Mouse (Mus musculus): ENCODE data around the gene 6030408B16Rik. TPM values are rescaled to one million over a fixed set of nuclear protein-coding genes. Genes with fewer than 3 reads are reported as not detected.

The 6030408B16Rik gene
- polyA plus RNA-seq, 1 experiment from 2014 or later = 4.7 TPM

DNA sequence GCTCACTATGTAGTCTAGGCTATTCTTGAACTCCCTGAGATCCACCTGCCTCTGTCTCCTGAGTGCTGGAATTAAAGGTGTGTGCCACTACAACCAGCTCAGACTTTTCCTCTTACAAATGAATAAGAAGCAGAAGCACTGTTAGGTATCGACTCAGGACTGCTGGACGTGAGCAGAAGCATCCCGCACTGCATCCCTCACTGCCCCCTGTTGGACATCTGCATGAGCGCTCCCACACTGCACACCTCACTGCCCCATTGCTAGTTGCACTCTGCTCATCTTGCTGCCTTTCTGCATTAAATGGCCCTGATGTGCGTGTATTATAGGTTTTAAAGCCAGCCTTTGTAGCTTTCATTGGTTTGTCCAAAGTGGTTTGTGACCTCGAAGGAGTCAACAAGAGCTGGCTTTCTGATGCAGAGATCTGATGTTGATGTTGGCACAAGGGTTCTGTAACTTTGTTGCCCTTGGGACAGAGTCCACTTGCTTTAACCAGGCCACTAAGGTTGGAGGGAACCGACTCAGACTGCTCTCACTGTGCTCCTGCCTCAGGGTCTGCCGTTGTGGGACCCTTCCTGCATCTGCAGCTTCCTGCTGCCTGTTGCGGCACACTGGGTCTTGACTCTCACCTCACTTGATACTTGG lies 6.8 kb upstream of the 6030408B16Rik start:
- Histone ChIP-seq H3K27ac (no peak overlapping the region), H3K4me1 (replicated peaks) (peaks cover 14% of the 10 kb centered on the region), H3K9me3 (no peaks in the 10 kb centered on the region), H3K9ac (replicated peaks) (no peak overlapping the region), H3K4me2 (no peak overlapping the region), H3K27me3 (no peaks in the 10 kb centered on the region), H3K36me3 (peaks cover 52% of the 10 kb centered on the region), H3K4me3 (replicated peaks) (no peak overlapping the region)
- 70% methylated on average over 9 of the region's 9 CpGs for WGBS
- ATAC-seq (ENCODE audit: insufficient number of reproducible peaks, insufficient read depth, low FRiP score, low TSS enrichment, low read depth) = no peak

DNA sequence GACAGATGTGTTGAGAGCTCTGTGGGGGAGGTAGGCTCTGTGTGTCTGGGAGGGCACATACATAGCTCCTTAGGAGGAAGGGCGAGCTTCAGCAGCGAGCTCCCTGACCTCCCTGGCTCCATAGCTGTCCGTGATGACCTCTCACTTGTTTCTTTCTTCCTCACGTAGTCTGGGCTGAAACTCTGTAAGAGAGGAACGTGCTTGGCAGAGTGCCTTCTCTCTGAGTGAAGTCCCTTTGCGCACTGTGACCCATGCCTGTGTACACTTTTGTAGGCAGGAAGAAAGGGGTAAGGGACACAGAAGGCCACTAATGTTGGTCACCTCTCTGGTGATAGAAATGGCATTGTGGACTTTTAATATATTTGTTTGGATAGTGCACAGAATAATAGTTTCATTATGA lies 5.7 kb upstream of the 6030408B16Rik start:
- ATAC-seq (ENCODE audit: insufficient number of reproducible peaks, insufficient read depth, low FRiP score, low TSS enrichment, low read depth) = no peak
- no peaks in the 10 kb centered on the region for H3K27me3 ChIP-seq
- WGBS = 85% methylated on average over 6 of the region's 6 CpGs
- peaks cover 14% of the 10 kb centered on the region for H3K4me1 ChIP-seq (replicated peaks)
- no peaks in the 10 kb centered on the region for H3K9me3 ChIP-seq
- H3K4me2 ChIP-seq = no peak overlapping the region
- H3K27ac ChIP-seq = no peak overlapping the region
- H3K4me3 ChIP-seq (replicated peaks) = no peak overlapping the region
- H3K36me3 ChIP-seq = peaks cover 64% of the 10 kb centered on the region
- H3K9ac ChIP-seq (replicated peaks) = no peak overlapping the region

DNA sequence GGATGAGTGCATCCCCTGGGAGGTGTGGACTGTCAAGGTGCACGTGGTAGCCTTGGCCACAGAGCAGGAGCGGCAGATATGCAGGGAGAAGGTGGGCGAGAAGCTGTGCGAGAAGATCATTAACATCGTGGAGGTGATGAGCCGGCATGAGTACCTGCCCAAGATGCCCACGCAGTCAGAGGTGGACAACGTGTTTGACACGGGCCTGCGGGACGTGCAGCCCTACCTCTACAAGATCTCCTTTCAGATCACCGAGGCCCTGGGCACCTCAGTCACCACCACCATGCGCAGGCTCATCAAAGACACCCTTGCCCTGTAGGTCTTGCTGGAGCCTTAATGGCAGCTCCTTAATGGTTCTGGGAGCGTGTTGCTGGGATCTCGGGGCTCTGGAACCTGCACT lies 2.7 kb upstream of the 6030408B16Rik start:
- Histone ChIP-seq H3K9ac (replicated peaks) (no peak overlapping the region), H3K27me3 (no peaks in the 10 kb centered on the region), H3K36me3 (peaks cover 64% of the 10 kb centered on the region), H3K9me3 (no peaks in the 10 kb centered on the region), H3K4me2 (no peak overlapping the region), H3K4me3 (replicated peaks) (no peak overlapping the region), H3K27ac (no peak overlapping the region), H3K4me1 (replicated peaks) (peaks cover 33% of the 10 kb centered on the region)
- no peak for ATAC-seq (ENCODE audit: insufficient number of reproducible peaks, insufficient read depth, low FRiP score, low TSS enrichment, low read depth)
- 95% methylated on average over 15 of the region's 15 CpGs for WGBS

DNA sequence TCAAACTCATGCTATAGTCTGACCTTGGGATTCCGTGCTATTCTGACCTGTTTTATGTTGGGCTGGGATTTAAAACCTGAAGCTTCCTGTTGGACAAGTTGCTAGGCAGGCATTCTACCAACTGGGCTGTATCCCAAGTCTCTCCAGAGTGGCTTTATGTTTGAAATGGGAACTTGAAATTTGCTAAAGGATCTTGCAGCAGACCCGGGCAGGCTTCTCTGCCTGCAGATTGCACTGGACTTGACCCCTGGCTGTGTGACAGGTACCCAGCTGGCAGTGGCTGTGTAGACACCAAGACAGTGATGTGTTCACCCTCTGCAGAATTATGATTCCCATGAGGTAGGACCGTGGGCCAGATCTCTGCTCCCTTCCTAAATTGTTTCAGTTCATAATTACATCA lies 1.0 kb upstream of the 6030408B16Rik start:
- Histone ChIP-seq H3K4me3 (replicated peaks) (no peak overlapping the region), H3K4me1 (replicated peaks) (peaks cover 33% of the 10 kb centered on the region), H3K27me3 (no peaks in the 10 kb centered on the region), H3K4me2 (no peak overlapping the region), H3K9ac (replicated peaks) (no peak overlapping the region), H3K36me3 (peaks cover 53% of the 10 kb centered on the region), H3K27ac (no peak overlapping the region), H3K9me3 (no peaks in the 10 kb centered on the region)
- no peak for ATAC-seq (ENCODE audit: insufficient number of reproducible peaks, insufficient read depth, low FRiP score, low TSS enrichment, low read depth)
- WGBS = 91% methylated on average over 3 of the region's 3 CpGs

DNA sequence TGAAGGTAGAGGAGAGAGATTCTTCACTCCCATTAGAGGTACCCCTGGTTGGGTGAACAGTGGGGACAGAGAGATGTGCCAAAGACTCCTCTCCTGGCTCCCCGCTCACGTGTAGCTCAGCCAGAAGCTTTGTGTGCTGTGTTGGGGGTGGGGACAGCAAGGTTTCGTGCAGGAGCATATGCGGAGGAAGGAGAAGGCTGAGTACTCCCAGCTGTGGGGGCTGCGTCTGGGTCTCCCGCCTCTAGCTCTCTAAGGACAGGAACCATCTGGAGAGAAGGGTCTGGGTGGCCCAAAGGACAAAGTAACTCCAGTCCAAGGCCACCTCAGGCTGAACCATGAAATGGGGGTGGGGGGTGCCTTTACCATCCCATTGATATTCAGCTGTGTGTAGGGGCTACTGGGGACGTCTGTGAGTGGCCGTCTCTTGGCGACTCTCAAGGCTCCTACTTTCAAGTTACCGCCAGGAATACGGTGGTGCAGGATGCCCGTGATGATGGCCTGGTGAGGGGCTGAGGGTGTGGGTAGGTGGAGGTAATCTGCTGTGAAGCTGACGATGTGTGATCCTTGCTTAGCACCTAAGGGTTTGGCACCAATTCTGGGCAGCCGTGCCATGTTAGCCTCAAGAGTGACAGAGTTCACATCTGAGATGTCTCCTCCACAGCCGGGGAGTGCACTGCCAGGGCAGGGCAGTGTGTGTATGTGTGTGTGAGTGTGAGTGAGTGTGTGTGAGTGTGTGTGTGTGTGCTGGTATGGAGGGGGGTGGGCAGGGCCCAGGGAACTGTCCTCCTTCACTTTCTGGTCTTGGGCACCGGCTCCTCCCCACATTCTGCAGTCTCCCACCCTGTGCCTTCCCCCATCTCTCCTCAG lies 1.2 kb downstream of the 6030408B16Rik start:
- Histone ChIP-seq H3K9ac (replicated peaks) (peak overlapping the region; percentile 27; the same call in 1 of the 2 replicates), H3K9me3 (no peaks in the 10 kb centered on the region), H3K4me2 (peak overlapping the region; percentile 20), H3K27me3 (no peaks in the 10 kb centered on the region), H3K36me3 (peaks cover 31% of the 10 kb centered on the region), H3K4me3 (replicated peaks) (0 out of 2 replicates have a peak overlapping the region, but pooled peaks have one; percentile 1), H3K4me1 (replicated peaks) (peaks cover 41% of the 10 kb centered on the region), H3K27ac (peak overlapping the region; percentile 72)
- 40% methylated on average over 16 of the region's 16 CpGs for WGBS
- no peak for ATAC-seq (ENCODE audit: insufficient number of reproducible peaks, insufficient read depth, low FRiP score, low TSS enrichment, low read depth)

DNA sequence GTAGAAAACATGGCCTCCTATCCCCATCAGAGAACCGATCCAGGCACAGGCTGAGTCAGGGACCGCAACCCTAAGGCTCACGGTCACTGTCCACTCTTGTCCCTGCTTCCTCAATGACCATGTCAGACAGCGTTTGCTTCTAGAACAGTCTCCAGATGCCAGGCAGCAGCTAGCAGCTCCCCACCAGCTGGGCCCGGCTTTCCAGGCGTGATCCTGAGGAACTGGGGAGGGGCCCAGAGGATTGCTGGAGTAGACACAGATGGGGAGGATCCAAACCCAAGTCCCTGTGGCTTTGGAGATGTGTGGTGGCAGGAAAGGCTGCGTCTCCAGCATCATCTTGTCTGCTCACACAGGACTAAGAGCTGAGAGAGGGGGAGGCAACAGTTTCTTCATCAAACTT lies 2.1 kb downstream of the 6030408B16Rik start:
- H3K27ac ChIP-seq = no peak overlapping the region
- no peak overlapping the region for H3K4me3 ChIP-seq (replicated peaks)
- no peak overlapping the region for H3K9ac ChIP-seq (replicated peaks)
- no peak overlapping the region for H3K4me2 ChIP-seq
- 72% methylated on average over 7 of the region's 7 CpGs for WGBS
- H3K4me1 ChIP-seq (replicated peaks) = peaks cover 41% of the 10 kb centered on the region
- no peak for ATAC-seq (ENCODE audit: insufficient number of reproducible peaks, insufficient read depth, low FRiP score, low TSS enrichment, low read depth)
- no peaks in the 10 kb centered on the region for H3K27me3 ChIP-seq
- H3K9me3 ChIP-seq = no peaks in the 10 kb centered on the region
- peaks cover 23% of the 10 kb centered on the region for H3K36me3 ChIP-seq

DNA sequence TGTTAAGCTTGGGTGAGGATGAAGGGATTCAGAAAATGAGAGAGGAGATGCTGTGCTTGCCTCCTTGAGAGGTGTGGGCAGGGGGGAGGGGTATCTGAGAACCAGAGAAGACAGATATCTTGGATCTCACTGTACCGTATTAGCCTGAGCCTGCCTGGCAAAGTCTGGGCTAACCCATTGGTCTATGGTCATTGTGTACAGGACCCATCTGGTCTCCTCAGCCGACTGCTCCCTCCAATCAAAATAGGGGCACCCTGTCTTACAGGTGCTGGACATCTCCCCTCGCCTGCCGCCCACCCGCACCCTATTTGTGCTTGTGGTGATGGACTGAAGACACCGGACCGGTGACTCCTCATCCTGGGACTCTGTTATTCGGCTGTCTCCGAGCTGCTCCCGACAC lies 2.6 kb downstream of the 6030408B16Rik start:
- H3K4me2 ChIP-seq = no peak overlapping the region
- WGBS = 95% methylated on average over 10 of the region's 10 CpGs
- no peak overlapping the region for H3K4me3 ChIP-seq (replicated peaks)
- peaks cover 17% of the 10 kb centered on the region for H3K36me3 ChIP-seq
- no peak for ATAC-seq (ENCODE audit: insufficient number of reproducible peaks, insufficient read depth, low FRiP score, low TSS enrichment, low read depth)
- H3K9me3 ChIP-seq = no peaks in the 10 kb centered on the region
- no peaks in the 10 kb centered on the region for H3K27me3 ChIP-seq
- no peak overlapping the region for H3K9ac ChIP-seq (replicated peaks)
- H3K4me1 ChIP-seq (replicated peaks) = peaks cover 41% of the 10 kb centered on the region
- no peak overlapping the region for H3K27ac ChIP-seq

DNA sequence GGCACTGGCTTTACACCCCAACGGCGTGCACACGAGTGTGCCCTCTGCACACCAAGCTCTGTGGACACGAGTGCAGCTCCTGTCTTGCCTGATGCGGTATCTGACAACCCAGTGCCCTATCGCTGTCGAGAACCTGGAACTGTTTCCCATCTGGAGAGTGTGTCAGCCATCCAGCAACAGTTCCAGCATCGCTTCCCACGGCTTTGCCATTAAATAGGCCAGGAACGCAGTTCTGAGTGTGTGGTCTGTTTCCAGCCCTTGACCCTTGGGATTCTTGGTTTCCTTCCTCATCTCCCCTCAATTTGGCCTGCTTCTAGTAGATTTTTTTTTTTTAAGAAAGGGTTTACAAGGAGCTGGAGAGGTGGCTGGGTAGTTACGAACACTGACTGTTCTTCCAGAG lies 3.1 kb downstream of the 6030408B16Rik start:
- no peak overlapping the region for H3K4me2 ChIP-seq
- ATAC-seq (ENCODE audit: insufficient number of reproducible peaks, insufficient read depth, low FRiP score, low TSS enrichment, low read depth) = no peak
- H3K9ac ChIP-seq (replicated peaks) = no peak overlapping the region
- H3K36me3 ChIP-seq = peaks cover 13% of the 10 kb centered on the region
- H3K4me3 ChIP-seq (replicated peaks) = no peak overlapping the region
- WGBS = 74% methylated on average over 11 of the region's 11 CpGs
- no peaks in the 10 kb centered on the region for H3K27me3 ChIP-seq
- H3K27ac ChIP-seq = no peak overlapping the region
- H3K4me1 ChIP-seq (replicated peaks) = peaks cover 41% of the 10 kb centered on the region
- H3K9me3 ChIP-seq = no peaks in the 10 kb centered on the region

DNA sequence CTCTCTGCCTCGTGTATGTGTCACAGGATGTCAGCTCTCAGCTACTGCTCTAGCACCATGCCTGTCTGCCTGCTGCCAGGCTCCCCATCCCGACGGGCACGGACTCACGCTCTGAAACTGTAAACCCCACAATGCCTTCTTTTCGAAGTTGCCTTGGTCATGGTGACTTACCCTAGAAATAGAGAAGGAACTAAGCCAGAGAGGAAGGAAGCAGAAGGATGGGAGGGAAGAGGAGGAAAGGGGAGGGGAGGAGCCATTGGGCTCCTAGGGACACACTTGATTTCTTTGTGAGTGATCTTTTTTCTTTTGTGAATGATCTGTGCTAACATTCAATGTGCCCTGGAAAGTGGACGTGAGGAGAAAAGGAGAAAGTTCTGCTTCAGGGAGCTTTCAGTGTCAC lies 5.0 kb downstream of the 6030408B16Rik start:
- no peak for ATAC-seq (ENCODE audit: insufficient number of reproducible peaks, insufficient read depth, low FRiP score, low TSS enrichment, low read depth)
- no peaks in the 10 kb centered on the region for H3K9me3 ChIP-seq
- H3K27me3 ChIP-seq = no peaks in the 10 kb centered on the region
- H3K9ac ChIP-seq (replicated peaks) = peak overlapping the region; percentile 57
- peaks cover 38% of the 10 kb centered on the region for H3K4me1 ChIP-seq (replicated peaks)
- peak overlapping the region; percentile 46 for H3K4me2 ChIP-seq
- 37% methylated on average over 7 of the region's 7 CpGs for WGBS
- H3K4me3 ChIP-seq (replicated peaks) = no peak overlapping the region
- no peaks in the 10 kb centered on the region for H3K36me3 ChIP-seq
- H3K27ac ChIP-seq = no peak overlapping the region

DNA sequence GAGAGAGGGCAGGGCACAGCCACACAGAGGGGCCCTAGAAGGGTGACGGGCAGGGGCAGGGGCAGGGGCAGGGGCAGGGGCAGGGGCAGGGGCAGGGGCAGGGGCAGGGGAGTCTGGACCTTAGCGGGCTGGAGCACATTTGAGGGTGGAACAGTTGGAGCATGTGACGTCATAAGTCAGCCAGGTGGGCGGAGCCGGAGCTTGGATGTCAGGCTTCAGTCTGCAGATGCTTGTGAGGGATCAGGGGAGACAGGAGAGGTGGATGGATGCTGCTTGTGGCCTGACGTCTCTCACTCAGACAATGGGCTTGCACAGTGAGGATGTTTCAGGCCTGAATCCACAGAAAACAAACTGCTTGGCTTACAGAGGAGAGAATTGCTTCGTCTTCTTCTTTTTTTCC lies 5.5 kb downstream of the 6030408B16Rik start:
- no peak for ATAC-seq (ENCODE audit: insufficient number of reproducible peaks, insufficient read depth, low FRiP score, low TSS enrichment, low read depth)
- Histone ChIP-seq H3K36me3 (no peaks in the 10 kb centered on the region), H3K9me3 (no peaks in the 10 kb centered on the region), H3K27me3 (no peaks in the 10 kb centered on the region), H3K4me1 (replicated peaks) (peaks cover 32% of the 10 kb centered on the region), H3K9ac (replicated peaks) (peak overlapping the region; percentile 57), H3K4me2 (peak overlapping the region; percentile 46), H3K4me3 (replicated peaks) (peak overlapping the region; percentile 19; the same call in 1 of the 2 replicates), H3K27ac (no peak overlapping the region)
- WGBS = 17% methylated on average over 7 of the region's 7 CpGs

DNA sequence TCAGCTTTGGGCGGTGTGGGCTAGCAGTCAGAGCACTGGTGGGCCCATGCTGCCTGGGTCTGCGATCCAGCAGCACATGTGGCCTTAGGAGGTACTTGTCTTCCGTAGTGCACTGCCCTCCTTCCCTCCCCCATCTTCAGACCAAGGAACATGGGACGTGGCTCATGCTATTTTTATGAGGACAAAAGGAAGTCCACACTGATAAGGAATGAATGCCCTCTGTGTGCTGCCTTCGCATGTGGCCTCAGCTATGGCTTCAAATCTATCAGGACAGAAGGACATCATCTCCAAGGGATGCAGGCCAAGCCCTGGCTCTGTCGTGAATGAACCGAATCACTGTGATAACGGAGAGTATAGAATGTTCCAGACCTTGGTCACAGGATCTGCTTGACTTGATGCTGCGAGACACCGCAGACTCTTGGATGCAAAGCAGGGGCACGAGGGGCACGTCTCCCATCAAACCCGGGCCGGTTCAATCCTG lies 6.5 kb downstream of the 6030408B16Rik start:
- Histone ChIP-seq H3K4me1 (replicated peaks) (peaks cover 23% of the 10 kb centered on the region), H3K9me3 (no peaks in the 10 kb centered on the region), H3K27ac (no peak overlapping the region), H3K36me3 (no peaks in the 10 kb centered on the region), H3K27me3 (no peaks in the 10 kb centered on the region), H3K4me2 (no peak overlapping the region), H3K9ac (replicated peaks) (no peak overlapping the region), H3K4me3 (replicated peaks) (no peak overlapping the region)
- ATAC-seq (ENCODE audit: insufficient number of reproducible peaks, insufficient read depth, low FRiP score, low TSS enrichment, low read depth) = no peak
- WGBS = 84% methylated on average over 14 of the region's 14 CpGs

All from limb, embryonic 12.5 days (tissue).